8 mouse cellular contexts compared by ENCODE assay signal in the genomic region with DNA sequence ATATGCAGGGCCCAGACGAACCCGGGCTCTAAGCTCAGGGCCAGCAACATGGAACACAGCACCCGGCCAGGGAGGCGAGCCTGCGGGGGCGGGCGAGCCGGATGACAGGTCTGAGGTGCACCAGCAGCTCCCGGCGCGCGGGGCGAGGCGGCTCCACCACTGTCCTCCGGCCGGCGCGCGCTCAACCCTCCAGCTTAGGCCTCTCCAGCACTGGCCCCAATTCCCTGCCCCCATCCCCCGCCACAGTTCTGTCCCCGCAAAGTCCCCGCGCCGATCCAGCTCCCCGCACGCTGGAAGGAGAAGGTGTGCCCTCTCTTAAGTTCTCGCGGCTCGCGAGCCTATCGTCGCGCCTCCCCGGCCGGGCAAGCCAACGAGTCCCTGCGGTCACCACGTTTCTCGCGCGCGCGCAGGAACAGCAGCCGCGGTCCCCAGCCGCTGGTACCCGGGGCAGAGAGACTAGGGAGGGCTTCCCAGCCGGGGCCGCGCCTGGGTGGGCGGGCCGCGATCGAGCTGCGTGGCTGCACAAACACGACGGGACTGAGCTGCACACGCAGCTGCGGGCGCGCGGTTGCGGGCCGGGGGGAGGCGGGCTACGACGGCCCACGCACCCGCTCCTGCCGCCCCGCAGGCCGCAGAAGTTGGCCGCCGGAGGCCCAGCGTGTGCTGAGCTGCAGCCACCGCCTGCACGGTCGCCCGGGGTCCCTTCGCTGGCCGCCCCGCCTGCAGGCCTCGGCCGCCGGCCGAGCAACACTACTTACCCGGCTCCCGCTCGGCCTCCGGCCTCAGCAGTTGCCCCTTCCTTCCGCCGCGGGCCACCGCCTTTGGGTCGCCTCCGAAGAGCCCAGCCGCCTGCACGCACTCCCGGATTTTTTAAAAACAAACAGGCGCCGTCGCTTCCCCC. TPM values are rescaled to one million over a fixed set of nuclear protein-coding genes. Genes with fewer than 3 reads are reported as not detected.
DNase-seq lines count a peak whose midpoint lies in the region; ATAC-seq and TF ChIP-seq lines count a peak whose summit lies in the region.

No protein-coding gene starts in this region.

- no peaks in the 10 kb centered on the region for H3K27me3 ChIP-seq in Patski
- no peaks in the 10 kb centered on the region for H3K27me3 ChIP-seq in intestine, embryonic 14.5 days (replicated peaks; ENCODE audit: control insufficient read depth, insufficient read depth, low read length)
- H3K27me3 ChIP-seq in liver, embryonic 11.5 days (replicated peaks; ENCODE audit: control insufficient read depth, insufficient read depth, low read length): no peaks in the 10 kb centered on the region
- no peaks in the 10 kb centered on the region for H3K27me3 ChIP-seq in midbrain, postnatal 0 days (ENCODE audit: insufficient read depth, low read length)
- no peaks in the 10 kb centered on the region for H3K27me3 ChIP-seq in testis, adult 2 months (ENCODE audit: control insufficient read depth, insufficient read depth, low read length)

- H3K9me3 ChIP-seq in intestine, embryonic 14.5 days (ENCODE audit: control insufficient read depth, low read length): no peaks in the 10 kb centered on the region
- H3K9me3 ChIP-seq in liver, embryonic 11.5 days (ENCODE audit: control insufficient read depth, low read length): no peaks in the 10 kb centered on the region
- no peaks in the 10 kb centered on the region for H3K9me3 ChIP-seq in midbrain, postnatal 0 days (ENCODE audit: low read length)

- DNase-seq in 3134 (ENCODE audit: extremely low read depth, insufficient read length, low spot score) (peak; percentile 82), Patski (ENCODE audit: low read depth, low spot score) (no peak)
- DNase-seq in cerebellum, postnatal 25 days: peak; percentile 76 to 80
- DNase-seq in gastrocnemius, postnatal 10 days: peak; percentile 80
- DNase-seq in intestine, embryonic 14.5 days (ENCODE audit: low spot score): peak; percentile 82
- peak; percentile 82 for DNase-seq in liver, embryonic 11.5 days (ENCODE audit: low spot score)
- peak; percentile 81 for DNase-seq in midbrain, postnatal 0 days (ENCODE audit: low spot score)

- TF ChIP-seq POLR2A in testis, adult 2 months (IDR thresholded peaks at IDR 0.05; ENCODE audit: control insufficient read depth, low read depth, low read length): no peak

- H3K4me1 ChIP-seq in intestine, embryonic 14.5 days (replicated peaks; ENCODE audit: control insufficient read depth, insufficient read depth, low read length): peaks cover 73% of the 10 kb centered on the region
- peaks cover 74% of the 10 kb centered on the region for H3K4me1 ChIP-seq in liver, embryonic 11.5 days (replicated peaks; ENCODE audit: control insufficient read depth, insufficient read depth, low read length)
- H3K4me1 ChIP-seq in midbrain, postnatal 0 days (ENCODE audit: insufficient read depth, low read length): peaks cover 7% of the 10 kb centered on the region; the same call in 1 of the 2 replicates
- H3K4me1 ChIP-seq in testis, adult 2 months (ENCODE audit: control insufficient read depth, insufficient read depth, low read length): peaks cover 15% of the 10 kb centered on the region

- H3K4me3 ChIP-seq in intestine, embryonic 14.5 days (ENCODE audit: low read depth, low read length): peak overlapping the region; percentile 72
- H3K4me3 ChIP-seq in liver, embryonic 11.5 days (ENCODE audit: low read depth, low read length): peak overlapping the region; percentile 93
- H3K4me3 ChIP-seq in midbrain, postnatal 0 days (ENCODE audit: low read depth, low read length): peak overlapping the region; percentile 66
- H3K4me3 ChIP-seq in testis, adult 2 months (ENCODE audit: control insufficient read depth, low read depth, low read length): peak overlapping the region; percentile 75

- CTCF ChIA-PET in Patski (lab: Charles Lee): interaction anchor here (0.8 kb wide), 1 partner anchor 9 kb away, joined by 3 read pairs; no protein-coding TSS in a partner anchor

- peak; percentile 1 for ATAC-seq in Patski
- ATAC-seq in intestine, embryonic 14.5 days (replicated peaks; ENCODE audit: low FRiP score, low TSS enrichment, low read depth): peak; percentile 40
- peak; percentile 29 for ATAC-seq in liver, embryonic 11.5 days (replicated peaks; ENCODE audit: low FRiP score)
- ATAC-seq in midbrain, postnatal 0 days (ENCODE audit: low FRiP score): peak; percentile 76

- H3K36me3 ChIP-seq in intestine, embryonic 14.5 days (ENCODE audit: control insufficient read depth, insufficient read depth, low read length): no peaks in the 10 kb centered on the region
- H3K36me3 ChIP-seq in liver, embryonic 11.5 days (ENCODE audit: control insufficient read depth, insufficient read depth, low read length): no peaks in the 10 kb centered on the region
- no peaks in the 10 kb centered on the region for H3K36me3 ChIP-seq in midbrain, postnatal 0 days (ENCODE audit: insufficient read depth, low read length)
- no peaks in the 10 kb centered on the region for H3K36me3 ChIP-seq in testis, adult 2 months (ENCODE audit: control insufficient read depth, insufficient read depth, low read length)

- in situ Hi-C loops in Patski (cut with MboI; ENCODE audit: low pct_unique_long_range_greater_than_20kb): no loop called here

- H3K27ac ChIP-seq in intestine, embryonic 14.5 days (ENCODE audit: low read depth): peak overlapping the region; percentile 99
- peak overlapping the region; percentile 99 for H3K27ac ChIP-seq in liver, embryonic 11.5 days (ENCODE audit: low read depth, low read length)
- H3K27ac ChIP-seq in midbrain, postnatal 0 days (ENCODE audit: low read depth, low read length): peak overlapping the region; percentile 89
- peak overlapping the region; percentile 69 for H3K27ac ChIP-seq in testis, adult 2 months (ENCODE audit: control insufficient read depth, insufficient read depth, low read depth, low read length)

- H3K9ac ChIP-seq in intestine, embryonic 14.5 days (ENCODE audit: low read length): peak overlapping the region; percentile 86
- H3K9ac ChIP-seq in liver, embryonic 11.5 days (ENCODE audit: low read depth, low read length): peak overlapping the region; percentile 98
- peak overlapping the region; percentile 79 for H3K9ac ChIP-seq in midbrain, postnatal 0 days (replicated peaks; ENCODE audit: low read length, poor library complexity, severe bottlenecking)

- POLR2A ChIA-PET in Patski (lab: Charles Lee): interaction anchor here (0.6 to 1.7 kb wide), 5 partner anchors 12 to 29 kb away, joined by 4 to 8 read pairs (median 6); a partner anchor contains a TSS

- TF ChIP-seq CTCF in Patski (IDR thresholded peaks at IDR 0.05): no peak
- no peak for TF ChIP-seq CTCF in midbrain, postnatal 0 days (IDR thresholded peaks at IDR 0.05)
- no peak for TF ChIP-seq CTCF in testis, adult 2 months (IDR thresholded peaks at IDR 0.05; ENCODE audit: control insufficient read depth, insufficient read depth, insufficient replicate concordance, low read depth, low read length)

- peak overlapping the region; percentile 85 for H3K4me2 ChIP-seq in intestine, embryonic 14.5 days (ENCODE audit: low read length)
- peak overlapping the region; percentile 93 for H3K4me2 ChIP-seq in liver, embryonic 11.5 days
- H3K4me2 ChIP-seq in midbrain, postnatal 0 days (ENCODE audit: low read depth, low read length, poor library complexity, severe bottlenecking): peak overlapping the region; percentile 96

- under 1% methylated on average over 86 of the region's 102 CpGs for WGBS in intestine, embryonic 14.5 days
- WGBS in liver, embryonic 11.5 days: under 1% methylated on average over 101 of the region's 102 CpGs
- WGBS in midbrain, postnatal 0 days: under 1% methylated on average over 70 of the region's 102 CpGs

RNA-seq across cellular contexts. Expression of a gene that starts 25.7 kb away (rescaled TPM):
- polyA plus RNA-seq in Patski (2021): 16.0 TPM
- 10 to 100 TPM; 15.6 to 18.5 TPM for total RNA-seq in gastrocnemius, postnatal 10 days (2021)
- polyA plus RNA-seq in intestine, embryonic 14.5 days (2014; fragmentation: Nextera tagmentation; extraction: Ambion mirVana): 8.2 and 8.8 TPM in 2 replicates
- 12.6 and 13.4 TPM in 2 replicates for polyA plus RNA-seq in liver, embryonic 11.5 days (2014; fragmentation: Nextera tagmentation; extraction: Ambion mirVana)
- 8.5 and 15.6 TPM in 2 replicates for total RNA-seq in midbrain, postnatal 0 days (2014; rRNA removed)
- polyA plus RNA-seq in midbrain, postnatal 0 days (2015; fragmentation: Nextera tagmentation; extraction: Ambion mirVana): 2.0 and 3.0 TPM in 2 replicates
- 0.77 and 0.99 TPM in 2 replicates for polyA plus RNA-seq in testis, adult 2 months (2012; rRNA removed)

RNA-seq across cellular contexts. Expression of a gene that starts 44.7 kb away (rescaled TPM):
- 1.2 TPM for polyA plus RNA-seq in Patski (2021)
- total RNA-seq in gastrocnemius, postnatal 10 days (2021): under 1 TPM; 0.23 to 0.54 TPM
- 0.56 and 0.84 TPM in 2 replicates for polyA plus RNA-seq in intestine, embryonic 14.5 days (2014; fragmentation: Nextera tagmentation; extraction: Ambion mirVana)
- 0.27 and 0.53 TPM in 2 replicates for polyA plus RNA-seq in liver, embryonic 11.5 days (2014; fragmentation: Nextera tagmentation; extraction: Ambion mirVana)
- total RNA-seq in midbrain, postnatal 0 days (2014; rRNA removed): 6.0 and 8.1 TPM in 2 replicates
- polyA plus RNA-seq in midbrain, postnatal 0 days (2015; fragmentation: Nextera tagmentation; extraction: Ambion mirVana): 8.2 and 8.9 TPM in 2 replicates
- 20.5 and 23.3 TPM in 2 replicates for polyA plus RNA-seq in testis, adult 2 months (2012; rRNA removed)

Comparison
In these comparisons a context has a peak if more than half of its experiments do, and no peak if none do; other contexts are left out.
1. ATAC-seq: peak in every context shown above with its lines; median percentile 76 in midbrain, postnatal 0 days; 40 in intestine, embryonic 14.5 days; 29 in liver, embryonic 11.5 days; 1 in Patski.